Mouse (Mus musculus) limb, embryonic 14.5 days (tissue): Measurements from ENCODE around the gene Peg12. TPM values are rescaled to one million over a fixed set of nuclear protein-coding genes. Genes with fewer than 3 reads are reported as not detected.

Experiments
- ATAC-seq: fragments of 200-750 bp; cut with Nextera tagmentation; 2 replicates; pipeline ENCODE4 v1.8.0; 2017; ENCODE audit warnings: low read depth, moderate number of reproducible peaks, moderate TSS enrichment; ENCODE audit not compliant: low FRiP score
- DNase-seq: peaks from one replicate; pipeline ENCODE4 v3.0.0-alpha.2; 2015; ENCODE audit warnings: low spot score
- H3K27ac ChIP-seq: fragments of 300-500 bp; sonication (generic); replicated peaks from 2 replicates; pipeline ENCODE4 v1.5.1; 2014; ENCODE audit warnings: low read depth, mild to moderate bottlenecking, low read length, moderate library complexity, mixed read lengths
- H3K27me3 ChIP-seq: fragments of 300-500 bp; sonication (generic); 2 replicates; pipeline ENCODE4 v1.6.1; 2014; ENCODE audit warnings: low read length, mixed read lengths; ENCODE audit not compliant: control insufficient read depth, insufficient read depth
- H3K36me3 ChIP-seq: fragments of 300-500 bp; sonication (generic); 2 replicates; pipeline ENCODE4 v1.6.1; 2014; ENCODE audit warnings: mild to moderate bottlenecking, low read length, moderate library complexity, mixed read lengths; ENCODE audit not compliant: control insufficient read depth, insufficient read depth
- H3K4me1 ChIP-seq: fragments of 300-500 bp; sonication (generic); 2 replicates; pipeline ENCODE4 v1.6.1; 2014; ENCODE audit warnings: antibody characterized with exemption, low read length, mixed read lengths; ENCODE audit not compliant: control insufficient read depth, insufficient read depth
- H3K4me2 ChIP-seq: fragments of 300-500 bp; sonication (generic); replicated peaks from 2 replicates; pipeline ENCODE4 v1.6.1; 2014; ENCODE audit warnings: low read depth, mild to moderate bottlenecking, low read length, moderate library complexity; ENCODE audit not compliant: severe bottlenecking
- H3K4me3 ChIP-seq: fragments of 300-500 bp; sonication (generic); replicated peaks from 2 replicates; pipeline ENCODE4 v1.5.1; 2014; ENCODE audit warnings: low read length
- H3K9ac ChIP-seq: fragments of 300-500 bp; sonication (generic); 2 replicates; pipeline ENCODE4 v1.6.1; 2014; ENCODE audit warnings: mild to moderate bottlenecking, low read depth, low read length, moderate library complexity; ENCODE audit not compliant: severe bottlenecking
- H3K9me3 ChIP-seq: fragments of 300-500 bp; sonication (generic); 2 replicates; pipeline ENCODE4 v1.6.1; 2016; ENCODE audit warnings: low read length; ENCODE audit not compliant: control insufficient read depth
- POLR2A ChIP-seq: fragments of 200-500 bp; IDR thresholded peaks from 2 replicates; pipeline ENCODE4 v1.8.0; 2012; ENCODE audit warnings: inconsistent platforms, mild to moderate bottlenecking, moderate library complexity, borderline replicate concordance; ENCODE audit not compliant: insufficient read depth, insufficient read length; ENCODE audit errors: extremely low read depth
- WGBS: fragments of 180-500 bp; shearing (Covaris S2); extraction: QIAGEN DNeasy Blood & Tissue Kit; methylation state at CpG from one replicate; pipeline ENCODE4 v1.1.7; 2014; 5-methylcytosine and 5-hydroxymethylcytosine counted together
- polyA plus RNA-seq, 2 experiments: library from polyadenylated mRNA; depleted of rRNA in 1 of 2; stranded (reverse) in 1 of 2; unstranded in 1 of 2; fragments of >200 nt; fragmentation: Nextera tagmentation in 1 of 2; extraction: Ambion mirVana in 1 of 2; gene quantifications; 2 replicates each; pipeline versions ENCODE4 v1.2.1 to v1.2.3; 2012 to 2014

Gene Peg12
- polyA plus RNA-seq, 2 experiments: 12.3 to 27.4 TPM

GRCm38 (mm10) chr7:62416173-62416572 is 48.1 kb downstream of the Peg12 start:
- Histone ChIP-seq H3K4me2 (no peak overlapping the region), H3K36me3 (no peaks in the 10 kb centered on the region), H3K9ac (no peak overlapping the region), H3K27me3 (no peaks in the 10 kb centered on the region), H3K4me1 (peaks cover 3% of the 10 kb centered on the region; the same call in 1 of the 2 replicates), H3K27ac (no peak overlapping the region), H3K9me3 (0 out of 2 replicates have a peak, but pooled peaks cover 8% of the 10 kb centered on the region), H3K4me3 (no peak overlapping the region)
- DNase-seq (no peak), ATAC-seq (no peak)
- no peak for TF ChIP-seq POLR2A

GRCm38 (mm10) chr7:62415222-62415621 is 49.1 kb downstream of the Peg12 start:
- TF ChIP-seq POLR2A: no peak
- H3K4me3 ChIP-seq: no peak overlapping the region
- H3K9me3 ChIP-seq: 0 out of 2 replicates have a peak, but pooled peaks cover 8% of the 10 kb centered on the region
- WGBS: 59% methylated on average over 1 of the region's 1 CpGs
- no peaks in the 10 kb centered on the region for H3K27me3 ChIP-seq
- ATAC-seq (no peak), DNase-seq (no peak)
- H3K36me3 ChIP-seq: no peaks in the 10 kb centered on the region
- peaks cover 3% of the 10 kb centered on the region; the same call in 1 of the 2 replicates for H3K4me1 ChIP-seq
- no peak overlapping the region for H3K9ac ChIP-seq
- H3K4me2 ChIP-seq: no peak overlapping the region
- no peak overlapping the region for H3K27ac ChIP-seq

Other genes starting within 250 kb of the Peg12 start
- 103 and 109 TPM in 2 replicates for gene Ndn, start 117.9 kb downstream of the Peg12 start, polyA plus RNA-seq (2012; rRNA removed)
- 121 and 139 TPM in 2 replicates for gene Ndn, start 117.9 kb downstream of the Peg12 start, polyA plus RNA-seq (2014; fragmentation: Nextera tagmentation; extraction: Ambion mirVana)
- 35.7 and 49.9 TPM in 2 replicates for gene Magel2, start 87.5 kb downstream of the Peg12 start, polyA plus RNA-seq (2012; rRNA removed)
- 5.5 and 7.2 TPM in 2 replicates for gene Magel2, start 87.5 kb downstream of the Peg12 start, polyA plus RNA-seq (2014; fragmentation: Nextera tagmentation; extraction: Ambion mirVana)
- gene Mkrn3, start 44.4 kb downstream of the Peg12 start, polyA plus RNA-seq (2012; rRNA removed): 7.4 and 7.7 TPM in 2 replicates
- 6.5 and 6.8 TPM in 2 replicates for gene Mkrn3, start 44.4 kb downstream of the Peg12 start, polyA plus RNA-seq (2014; fragmentation: Nextera tagmentation; extraction: Ambion mirVana)